Mouse (Mus musculus): ENCODE results near the gene Usp36.

- TF ChIP-seq GATA1 (IDR thresholded peaks at IDR 0.05; ENCODE audit: borderline replicate concordance, low read length) (no peak), FLI1 (IDR thresholded peaks at IDR 0.05; ENCODE audit: low read length) (no peak)
Observed at GRCm38 (mm10) chr11:118226850-118227249, 63.2 kb downstream of the Usp36 start.
